Mouse (Mus musculus): Measurements from ENCODE around the gene Rnf114.

The Rnf114 gene

GRCm38 (mm10) chr2:167475596-167475995, 16.8 kb upstream of the Rnf114 start:
- DNase-seq (ENCODE audit: low spot score), result no peak

- DNase-seq (ENCODE audit: low spot score), result peak; percentile 60
Observed at GRCm38 (mm10) chr2:167476200-167476688, 16.2 kb upstream of the Rnf114 start.

- DNase-seq (ENCODE audit: low spot score), result no peak
Observed at GRCm38 (mm10) chr2:167476762-167477161, 15.7 kb upstream of the Rnf114 start.

- DNase-seq (ENCODE audit: low spot score), result no peak
Observed at GRCm38 (mm10) chr2:167478128-167478527, 14.3 kb upstream of the Rnf114 start.

GRCm38 (mm10) chr2:167479501-167479900, 12.9 kb upstream of the Rnf114 start:
- DNase-seq (ENCODE audit: low spot score), result no peak

GRCm38 (mm10) chr2:167482681-167483080, 9.8 kb upstream of the Rnf114 start:
- no peak for DNase-seq (ENCODE audit: low spot score)

- no peak for DNase-seq (ENCODE audit: low spot score)
Observed at GRCm38 (mm10) chr2:167483081-167483826, 9.2 kb upstream of the Rnf114 start.

- DNase-seq (ENCODE audit: low spot score), result no peak
Observed at GRCm38 (mm10) chr2:167483827-167484410, 8.5 kb upstream of the Rnf114 start.

GRCm38 (mm10) chr2:167484932-167485331, 7.5 kb upstream of the Rnf114 start:
- DNase-seq (ENCODE audit: low spot score), result no peak

- no peak for DNase-seq (ENCODE audit: low spot score)
Observed at GRCm38 (mm10) chr2:167485501-167486377, 6.7 kb upstream of the Rnf114 start.

GRCm38 (mm10) chr2:167486573-167486972, 5.9 kb upstream of the Rnf114 start:
- no peak for DNase-seq (ENCODE audit: low spot score)

GRCm38 (mm10) chr2:167487551-167487950, 4.9 kb upstream of the Rnf114 start:
- no peak for DNase-seq (ENCODE audit: low spot score)

GRCm38 (mm10) chr2:167487994-167488393, 4.5 kb upstream of the Rnf114 start:
- no peak for DNase-seq (ENCODE audit: low spot score)

- DNase-seq (ENCODE audit: low spot score), result no peak
Observed at GRCm38 (mm10) chr2:167490813-167491525, 1.5 kb upstream of the Rnf114 start.

- DNase-seq (ENCODE audit: low spot score), result peak; percentile 91
Observed at GRCm38 (mm10) chr2:167492713-167493636, 530 bp downstream of the Rnf114 start, which contains the start of gene Spata2. Gene Spata2, minus strand, starts transcription at chr2:167492887.

GRCm38 (mm10) chr2:167496437-167496836, 4.0 kb downstream of the Rnf114 start:
- DNase-seq (ENCODE audit: low spot score), result no peak

GRCm38 (mm10) chr2:167497272-167497671, 4.8 kb downstream of the Rnf114 start:
- DNase-seq (ENCODE audit: low spot score), result peak; percentile 64

- no peak for DNase-seq (ENCODE audit: low spot score)
Observed at GRCm38 (mm10) chr2:167502554-167503252, 10.3 kb downstream of the Rnf114 start.

GRCm38 (mm10) chr2:167503253-167503895, 10.9 kb downstream of the Rnf114 start:
- peak; percentile 89 for DNase-seq (ENCODE audit: low spot score)
